Mouse (Mus musculus) adrenal gland, adult 18-20 months (tissue): Measurements from ENCODE around the gene Stat2. TPM values are rescaled to one million over a fixed set of nuclear protein-coding genes. Genes with fewer than 3 reads are reported as not detected.

Source experiments
- DNase-seq, 2 experiments: peaks; one replicate each; pipeline ENCODE4 v3.0.0; 2021 to 2022; ENCODE audit warnings: low spot score in 2 of 2
- total RNA-seq, 2 experiments: library from RNA; stranded (reverse); gene quantifications; 1 replicate in 1 of 2; 2 replicates in 1 of 2; pipeline ENCODE4 v1.2.3; 2021

The Stat2 gene
- total RNA-seq, 2 experiments from 2014 or later: 25.8 to 33.0 TPM

DNA sequence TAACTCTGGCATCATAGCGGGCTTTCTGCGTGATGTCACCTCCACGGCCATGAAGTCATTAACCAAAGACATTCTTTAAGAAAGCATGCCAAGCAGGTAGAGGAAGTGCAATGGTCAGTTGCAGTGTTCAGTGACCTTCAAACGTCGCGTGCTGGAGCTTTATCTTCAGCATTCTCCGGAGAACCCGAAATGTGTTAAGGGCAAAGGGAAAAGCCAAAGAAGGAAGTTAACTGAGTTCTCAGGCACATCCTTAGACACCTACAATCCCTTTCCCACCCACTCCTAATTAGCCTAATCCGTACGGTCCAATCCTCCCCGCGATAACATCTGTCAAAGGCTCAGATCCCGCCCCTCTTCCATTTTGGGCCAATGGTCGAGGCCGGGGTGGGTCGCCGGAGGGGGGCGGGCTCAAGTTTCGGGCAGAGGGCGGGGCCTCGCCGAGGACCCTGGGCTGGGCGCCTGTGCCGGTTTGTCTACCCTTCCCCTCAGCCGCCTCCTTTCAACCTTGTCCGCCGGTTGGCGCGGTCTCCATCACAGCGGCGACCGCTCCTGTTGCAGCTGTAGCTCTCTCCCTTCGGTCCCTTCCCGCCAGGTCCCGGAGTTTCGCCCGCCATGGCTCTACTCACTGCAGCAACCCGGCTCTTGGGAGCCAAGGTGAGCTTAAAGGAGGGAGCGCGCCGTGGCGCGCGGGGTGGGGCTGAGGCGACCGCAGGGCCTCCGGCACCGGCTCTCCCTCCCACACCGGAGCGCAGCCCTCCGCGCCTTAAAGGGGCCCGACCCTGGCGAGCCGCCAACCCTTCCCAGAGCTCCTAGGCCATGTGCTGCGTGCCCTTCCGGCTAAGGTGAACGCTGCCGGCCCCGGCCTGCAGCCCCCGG lies 67.2 kb downstream of the Stat2 start, which contains the start of gene Cs:
Cs (plus strand) TSS at position 429 of the 876 bp plus-strand sequence.
- peak; percentile 92 to 96 for DNase-seq

DNA sequence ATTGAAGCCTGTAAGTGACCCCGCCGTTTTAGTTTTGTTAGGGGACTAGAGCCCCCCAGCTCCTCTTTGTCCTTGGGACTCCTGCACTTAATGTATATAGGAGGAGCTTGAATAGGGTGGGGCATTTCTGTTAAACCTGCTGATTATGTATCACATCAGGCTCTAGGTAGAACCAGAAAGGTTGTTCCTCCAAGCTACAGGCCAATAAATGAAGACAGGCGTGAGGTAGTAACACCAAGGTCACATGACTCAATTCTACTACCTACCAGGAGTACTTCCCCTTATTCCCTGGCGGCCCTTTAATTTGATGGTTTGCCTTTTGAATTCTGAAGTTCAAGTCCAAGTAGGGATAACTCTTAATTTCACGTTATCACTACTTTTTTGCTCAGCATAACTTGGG lies 68.1 kb downstream of the Stat2 start:
- DNase-seq: no peak

DNA sequence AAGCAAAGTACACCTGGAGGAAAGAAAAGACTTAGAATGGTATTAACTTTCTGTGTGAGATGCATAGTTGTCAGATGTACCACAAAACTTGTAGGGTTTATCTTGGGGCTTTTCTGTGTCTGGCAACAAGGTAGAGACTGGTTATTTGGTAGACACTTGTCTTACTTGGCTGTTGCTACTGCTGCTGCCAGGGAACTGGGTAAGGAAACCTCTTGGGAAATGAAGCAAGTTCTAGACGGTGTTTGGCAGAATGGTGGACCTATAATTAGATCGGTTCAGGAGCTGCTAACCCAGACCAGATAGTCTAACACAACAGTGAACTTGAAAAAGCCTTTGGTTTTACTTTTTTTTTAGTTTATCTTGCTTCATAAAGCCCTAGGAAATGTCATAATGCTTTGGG lies 68.6 kb downstream of the Stat2 start:
- DNase-seq: no peak

DNA sequence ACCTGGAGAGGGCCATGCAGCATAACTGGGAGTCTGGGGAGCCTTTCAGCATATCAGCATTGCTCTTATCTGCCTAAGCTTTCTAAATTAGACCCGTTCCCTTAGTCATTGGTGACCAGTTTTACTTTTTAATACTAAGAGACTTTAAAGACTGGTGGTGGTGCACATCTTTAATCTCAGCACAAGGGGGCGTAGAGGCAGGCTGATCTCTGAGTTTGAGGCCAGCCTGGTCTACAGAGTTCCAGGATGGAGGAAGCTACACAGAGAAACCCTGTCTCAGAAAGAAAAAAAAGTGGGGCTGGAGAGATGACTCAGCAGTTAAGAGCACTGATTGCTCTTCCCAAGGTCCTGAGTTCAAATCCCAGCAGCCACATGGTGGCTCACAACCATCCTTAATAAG lies 69.9 kb downstream of the Stat2 start:
- no peak for DNase-seq

Other genes starting within 250 kb of the Stat2 start
- gene Naca, start 235.0 kb upstream of the Stat2 start, total RNA-seq: 100 to 1,000 TPM; 612 to 654 TPM
- 100 to 1,000 TPM; 228 to 248 TPM for gene Ptges3, start 211.6 kb upstream of the Stat2 start, total RNA-seq
- gene Atp5b, start 187.3 kb upstream of the Stat2 start, total RNA-seq: 1,000 to 10,000 TPM; 2,783 to 4,328 TPM
- gene Baz2a, start 179.0 kb upstream of the Stat2 start, total RNA-seq: 10 to 100 TPM; 35.6 to 45.3 TPM
- gene Rbms2, start 90.3 kb upstream of the Stat2 start, total RNA-seq: 100 to 1,000 TPM in 1 of 2 experiments, 10 to 100 TPM in 1; 90.1 to 106 TPM
- 1 to 10 TPM; 2.9 TPM for gene Gls2, start 76.1 kb upstream of the Stat2 start, total RNA-seq
- 10 to 100 TPM; 15.4 to 17.7 TPM for gene Spryd4, start 58.8 kb upstream of the Stat2 start, total RNA-seq
- not detected for gene Mip, start 44.7 kb upstream of the Stat2 start, total RNA-seq
- gene Timeless, start 38.5 kb upstream of the Stat2 start, total RNA-seq: 1 to 10 TPM; 3.9 to 5.4 TPM
- gene Apon, start 16.5 kb upstream of the Stat2 start, total RNA-seq: not detected
- gene Apof, start 1.9 kb upstream of the Stat2 start, total RNA-seq: 10 to 100 TPM in 1 of 2 experiments, under 1 TPM in 1; 0.64 to 10.7 TPM
- not detected for gene Il23a, start 28.2 kb downstream of the Stat2 start, total RNA-seq
- 10 to 100 TPM; 14.5 to 19.1 TPM for gene Pan2, start 32.8 kb downstream of the Stat2 start, total RNA-seq
- gene Cnpy2, start 51.9 kb downstream of the Stat2 start, total RNA-seq: 100 to 1,000 TPM; 147 to 165 TPM
- gene Cs, start 67.2 kb downstream of the Stat2 start, total RNA-seq: 100 to 1,000 TPM; 349 to 654 TPM
- gene Coq10a, start 98.4 kb downstream of the Stat2 start, total RNA-seq: 10 to 100 TPM; 79.8 to 90.2 TPM
- 10 to 100 TPM; 61.7 to 61.8 TPM for gene Ankrd52, start 106.6 kb downstream of the Stat2 start, total RNA-seq
- under 1 TPM in 1 of 2 experiments, not detected in 1; 0.16 TPM for gene Slc39a5, start 130.7 kb downstream of the Stat2 start, total RNA-seq
- 10 to 100 TPM; 74.3 to 75.2 TPM for gene Nabp2, start 140.9 kb downstream of the Stat2 start, total RNA-seq
- 10 to 100 TPM; 40.0 to 42.2 TPM for gene Rnf41, start 141.1 kb downstream of the Stat2 start, total RNA-seq
- gene Smarcc2, start 188.7 kb downstream of the Stat2 start, total RNA-seq: 100 to 1,000 TPM; 113 to 116 TPM
- 100 to 1,000 TPM; 816 to 933 TPM for gene Myl6, start 223.6 kb downstream of the Stat2 start, total RNA-seq
- gene Myl6b, start 228.1 kb downstream of the Stat2 start, total RNA-seq: 10 to 100 TPM in 1 of 2 experiments, 1 to 10 TPM in 1; 5.3 to 11.6 TPM